Mouse (Mus musculus) heart, postnatal 25 days (tissue): ENCODE data around the gene Pitx3. TPM values are rescaled to one million over a fixed set of nuclear protein-coding genes. Genes with fewer than 3 reads are reported as not detected.
"Not testable (repeated sequence)": the region's sequence is repeated elsewhere in the genome, so short reads cannot be mapped to it uniquely, and the experiment has no call there.

Source experiments
- DNase-seq: peaks from one replicate; pipeline ENCODE4 v3.0.0; 2022; ENCODE audit warnings: low spot score
- intact Hi-C: fragments of 180-260 bp; cut with DNase I; formaldehyde crosslinking; loops from one replicate; pipeline ENCODE4 v1.15.1; 2025
- total RNA-seq, 2 experiments: library from RNA; stranded (reverse); gene quantifications; 2 replicates each; pipeline ENCODE4 v1.2.3; 2021

Gene Pitx3
- total RNA-seq, 2 experiments from 2014 or later = 0.42 to 0.61 TPM

DNA sequence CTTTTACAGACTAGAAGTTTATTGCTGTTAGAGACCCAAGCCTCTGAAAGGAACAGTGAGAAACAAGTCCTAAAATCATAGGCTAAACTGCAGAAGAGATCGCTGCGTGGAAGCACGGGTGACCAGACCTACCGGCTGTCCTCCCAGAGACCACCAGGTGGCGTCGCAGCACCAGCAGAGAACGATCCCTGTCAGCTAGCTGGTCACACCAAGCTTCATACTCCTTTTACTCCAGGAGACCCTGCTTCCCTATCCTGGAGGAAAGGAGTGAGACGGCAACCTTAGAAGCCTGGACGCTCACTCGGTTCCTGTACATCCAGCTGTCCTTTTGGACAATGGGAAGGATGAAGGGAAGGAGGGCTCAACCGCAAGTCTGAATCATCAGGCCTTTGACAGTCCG is 12.8 kb downstream of the Pitx3 start:
- DNase-seq = peak; percentile 56

DNA sequence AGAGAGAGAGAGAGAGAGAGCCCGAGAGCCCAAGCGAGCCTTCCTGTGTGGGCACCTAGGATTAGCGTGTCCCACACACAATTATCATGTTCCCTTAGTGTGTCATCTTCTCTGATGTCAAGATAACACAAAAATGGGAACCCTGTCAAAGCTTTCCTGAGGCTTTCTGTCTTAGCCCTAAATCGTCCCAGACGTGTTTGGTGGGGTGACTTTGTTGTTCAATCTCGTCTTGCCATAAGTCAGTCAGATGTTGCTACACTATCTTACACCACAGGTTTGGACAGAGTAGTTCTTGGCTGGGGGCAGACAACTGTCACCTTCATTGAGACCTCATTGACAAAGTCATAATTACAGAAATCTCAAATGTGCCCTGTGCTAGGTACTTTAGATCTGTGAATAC is 15.5 kb downstream of the Pitx3 start:
- no peak for DNase-seq
- intact Hi-C loops = no loop called here

More for the DNA sequence above, 12.8 kb downstream of the Pitx3 start:
- intact Hi-C loops = no loop called here

DNA sequence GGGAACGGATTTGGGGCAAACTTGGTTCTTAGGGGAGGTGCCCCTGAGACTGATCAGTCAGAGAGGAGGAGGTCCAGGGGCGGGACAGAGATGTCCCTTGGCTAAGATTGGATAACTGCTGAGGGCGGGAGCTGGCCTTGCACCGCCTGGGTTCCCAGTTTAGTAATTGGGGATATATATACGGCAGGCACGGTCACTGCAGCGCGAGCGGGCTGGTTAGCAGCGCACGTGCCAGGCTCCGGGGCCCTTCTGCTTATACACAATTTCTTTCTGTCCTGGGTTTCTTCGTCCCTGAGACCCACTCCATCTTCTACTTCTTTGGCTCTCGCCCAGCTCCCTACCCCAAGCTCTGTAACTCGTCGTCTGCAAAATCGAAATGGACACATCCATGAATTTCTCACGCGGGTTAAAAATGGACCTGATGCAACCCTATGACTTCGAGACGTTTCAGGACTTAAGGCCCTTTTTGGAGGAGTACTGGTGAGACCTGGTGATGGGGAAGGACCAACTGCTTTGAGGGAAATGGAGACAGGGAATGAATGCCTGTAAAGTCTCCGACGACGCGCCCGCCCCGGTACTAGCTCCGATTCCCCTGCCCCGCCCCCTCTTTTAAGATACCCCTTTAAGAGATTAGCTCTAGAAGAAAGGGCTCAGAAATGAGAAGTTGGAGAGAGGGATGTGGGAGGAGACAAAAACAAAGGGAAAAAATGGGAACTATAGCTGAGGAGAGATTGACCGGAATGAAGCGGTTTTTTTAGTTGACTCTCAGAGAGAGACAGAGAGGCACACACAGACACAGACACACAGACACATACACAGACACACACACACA is 16.2 kb downstream of the Pitx3 start, which contains the start of gene Elovl3:
TSS of gene Elovl3 (plus strand) at position 204 of the 832 bp plus-strand sequence.
- intact Hi-C loops = no loop called here
- peak; percentile 12 for DNase-seq

DNA sequence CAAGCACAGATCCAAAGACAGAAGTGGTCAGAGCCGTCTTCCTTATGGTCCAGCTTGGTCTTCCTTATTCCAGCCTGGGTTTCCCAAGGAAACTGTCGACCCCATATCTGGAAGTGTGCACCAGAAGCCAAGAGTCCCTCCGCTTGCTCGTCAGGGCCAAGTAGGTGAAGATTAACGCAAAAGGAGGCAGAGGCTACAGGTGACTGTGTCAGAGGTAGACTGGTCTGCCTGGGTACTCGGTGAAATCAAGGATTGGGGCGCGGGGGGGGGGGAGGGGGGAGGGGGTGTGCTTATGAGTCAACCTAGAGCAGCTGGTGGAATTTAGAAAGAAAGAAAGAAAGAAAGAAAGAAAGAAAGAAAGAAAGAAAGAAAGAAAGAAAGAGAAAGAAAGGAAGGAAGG is 16.8 kb downstream of the Pitx3 start:
- intact Hi-C loops = no loop called here
- no peak for DNase-seq

DNA sequence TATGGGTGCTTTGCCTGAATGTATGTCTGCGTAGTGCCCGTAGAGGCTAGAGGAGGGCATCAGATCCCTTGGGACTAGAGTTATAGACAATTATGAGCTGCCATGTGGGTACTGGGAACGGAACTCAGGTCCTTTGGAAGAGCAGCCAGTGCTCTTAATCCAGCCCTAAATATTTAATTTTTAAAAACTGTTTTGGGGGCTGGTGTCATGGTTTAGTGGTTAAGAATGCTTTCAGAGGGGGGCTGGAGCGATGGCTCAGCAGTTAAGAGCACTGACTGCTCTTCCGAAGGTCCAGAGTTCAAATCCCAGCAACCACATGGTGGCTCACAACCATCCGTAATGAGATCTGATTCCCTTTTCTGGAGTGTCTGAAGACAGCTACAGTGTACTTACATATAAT is 18.4 kb downstream of the Pitx3 start:
- intact Hi-C loops, DNase-seq: not testable (repeated sequence)

DNA sequence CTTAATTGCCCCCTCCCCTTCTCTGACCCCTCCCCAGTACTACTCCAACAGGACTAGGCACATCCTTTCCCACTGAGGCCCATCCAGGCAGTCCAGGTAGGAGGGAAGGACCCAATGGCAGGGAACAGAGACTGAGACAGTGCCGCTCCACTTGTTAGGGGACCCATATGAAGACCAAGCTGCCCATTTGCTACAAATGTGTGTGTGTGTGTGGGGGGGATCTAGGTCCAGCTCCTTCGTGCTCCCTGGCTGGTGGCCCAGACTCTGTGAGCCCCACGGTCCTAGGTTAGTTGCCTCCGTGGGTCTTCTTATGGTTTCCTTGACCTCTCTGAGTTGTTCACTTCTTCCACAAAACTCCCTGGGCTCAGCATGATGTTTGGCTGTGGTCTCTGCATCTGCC is 21.8 kb downstream of the Pitx3 start:
- no peak for DNase-seq
- intact Hi-C loops = no loop called here

DNA sequence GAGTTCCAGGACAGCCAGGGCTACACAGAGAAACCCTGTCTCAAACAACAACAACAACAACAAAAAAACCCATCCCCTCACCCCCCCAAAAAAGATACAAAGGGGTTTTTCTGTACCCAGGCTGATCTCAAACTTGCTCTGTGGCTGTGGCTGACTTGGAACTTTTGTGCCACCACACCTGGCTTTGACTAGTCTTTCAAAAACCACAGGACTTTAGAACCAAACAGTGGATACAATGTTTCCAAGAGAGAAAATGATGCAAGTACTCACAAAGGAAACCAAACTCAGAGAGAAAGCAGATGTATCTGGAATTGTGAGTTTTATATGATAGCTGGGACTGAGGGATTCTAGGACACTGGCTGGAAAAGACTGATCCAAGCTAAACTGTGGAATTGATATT is 23.5 kb downstream of the Pitx3 start:
- intact Hi-C loops = no loop called here
- DNase-seq = no peak

DNA sequence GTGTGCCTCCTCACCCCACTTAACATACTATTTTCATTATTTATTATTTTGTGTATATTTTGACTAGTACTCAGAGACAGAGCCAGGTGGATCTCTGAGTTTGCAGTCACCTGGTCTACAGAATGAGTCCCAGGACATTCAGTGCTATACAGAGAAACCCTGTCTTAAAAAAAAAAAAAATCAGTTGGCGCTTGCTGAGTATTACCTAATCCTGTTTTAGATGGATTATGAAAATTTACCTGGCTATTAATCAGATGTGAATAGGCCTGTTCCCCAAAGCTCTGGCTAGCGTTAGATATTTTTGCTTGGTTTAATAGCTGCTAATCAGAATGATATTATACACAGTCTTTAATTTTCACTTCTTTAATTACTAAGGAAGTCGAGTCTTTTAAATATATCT is 24.2 kb downstream of the Pitx3 start:
- intact Hi-C loops = no loop called here
- DNase-seq = no peak

DNA sequence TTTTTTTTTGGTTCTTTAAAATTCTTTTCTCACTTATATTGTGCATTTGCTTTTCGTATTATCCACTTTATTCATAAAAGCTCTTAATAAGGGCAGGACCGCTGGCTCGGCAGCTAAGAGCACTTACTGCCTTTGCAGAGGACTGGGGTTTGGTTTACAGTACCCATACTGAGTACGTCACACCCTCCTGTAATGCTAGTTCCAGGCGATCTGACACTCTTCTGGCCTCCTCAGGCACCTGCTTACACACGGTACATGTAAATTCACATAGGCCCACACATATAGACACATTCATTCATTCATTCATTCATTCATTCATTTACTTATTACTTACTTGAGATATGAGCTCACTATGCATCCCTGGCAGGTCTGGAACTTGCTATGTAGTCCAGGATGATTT is 27.3 kb downstream of the Pitx3 start:
- DNase-seq = no peak
- intact Hi-C loops = no loop called here

DNA sequence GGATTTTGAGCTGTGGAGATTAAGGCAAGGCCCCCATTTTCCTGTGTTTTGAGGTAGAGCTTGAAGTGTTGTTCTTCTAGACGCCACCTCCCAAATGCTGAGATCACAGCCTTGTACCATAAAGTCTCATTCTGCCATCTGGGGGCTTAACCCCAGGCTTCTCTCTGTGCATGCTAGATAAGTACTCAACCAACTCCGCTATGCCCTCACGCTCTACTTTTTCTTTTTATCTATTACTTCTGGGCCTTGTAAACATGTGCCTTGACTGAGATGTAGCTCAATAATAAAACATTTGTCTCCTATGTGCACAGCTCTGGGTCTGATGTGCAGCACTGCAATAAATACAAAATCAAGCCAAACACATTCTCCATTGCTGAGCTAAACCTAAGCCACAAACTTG is 28.7 kb downstream of the Pitx3 start:
- no peak for DNase-seq
- intact Hi-C loops = no loop called here

DNA sequence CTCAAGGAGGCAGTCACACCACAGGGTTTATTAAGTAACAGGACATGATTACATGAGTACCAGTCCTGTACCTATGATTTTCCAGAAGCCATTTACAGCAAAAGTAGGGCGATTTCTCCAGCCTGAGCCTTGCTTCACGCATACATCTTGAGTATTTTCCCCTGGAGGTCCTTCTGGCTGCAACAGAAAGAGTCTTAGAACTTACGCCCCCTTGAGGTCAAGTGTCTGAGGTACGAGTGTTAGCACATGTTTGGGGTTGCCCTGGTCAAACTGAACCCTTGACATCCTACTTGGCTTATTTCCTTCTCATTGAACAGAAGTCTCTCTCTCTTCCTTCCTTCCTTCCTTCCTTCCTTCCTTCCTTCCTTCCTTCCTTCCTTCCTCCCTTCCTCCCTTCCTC is 33.5 kb downstream of the Pitx3 start:
- DNase-seq = no peak
- intact Hi-C loops = no loop called here

DNA sequence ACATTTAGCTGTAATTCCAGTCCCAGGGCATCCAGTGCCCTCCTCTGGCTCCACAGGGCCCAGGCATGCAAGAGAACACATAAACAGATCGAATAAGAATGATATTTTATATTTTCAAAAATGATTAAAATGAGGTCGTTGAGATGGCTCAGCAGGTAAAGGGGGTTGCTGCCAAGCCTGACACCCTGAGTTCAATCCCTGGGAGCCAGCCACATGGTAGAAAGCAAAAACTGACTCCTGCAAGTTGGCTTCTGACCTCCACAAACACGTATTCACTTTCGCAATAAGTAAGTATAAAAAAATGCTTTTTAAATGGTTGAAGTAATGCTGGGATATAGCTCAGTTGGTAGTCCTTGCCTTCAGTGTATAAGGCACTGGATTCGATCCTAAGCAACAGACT is 37.3 kb downstream of the Pitx3 start:
- DNase-seq = no peak
- intact Hi-C loops = no loop called here

DNA sequence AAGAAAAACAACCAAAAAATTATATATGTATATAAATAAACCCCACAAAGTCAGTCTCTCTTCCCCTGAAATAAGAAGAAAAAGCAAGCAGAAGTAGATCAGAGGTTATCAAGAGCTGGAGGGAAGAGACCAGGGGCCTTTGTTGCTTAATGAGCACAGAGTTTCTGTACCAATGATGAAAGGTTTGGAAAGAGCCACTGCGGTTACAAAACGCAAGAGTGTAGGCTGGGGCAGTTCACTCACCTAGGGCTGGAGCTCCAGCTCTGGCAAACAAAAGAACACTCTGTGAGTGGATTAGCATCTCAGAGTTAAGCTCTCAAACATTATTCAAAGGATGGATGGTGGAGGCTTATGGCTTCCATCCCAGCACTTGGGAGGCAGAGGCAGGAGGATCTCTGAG is 37.9 kb downstream of the Pitx3 start:
- DNase-seq = no peak
- intact Hi-C loops = no loop called here

DNA sequence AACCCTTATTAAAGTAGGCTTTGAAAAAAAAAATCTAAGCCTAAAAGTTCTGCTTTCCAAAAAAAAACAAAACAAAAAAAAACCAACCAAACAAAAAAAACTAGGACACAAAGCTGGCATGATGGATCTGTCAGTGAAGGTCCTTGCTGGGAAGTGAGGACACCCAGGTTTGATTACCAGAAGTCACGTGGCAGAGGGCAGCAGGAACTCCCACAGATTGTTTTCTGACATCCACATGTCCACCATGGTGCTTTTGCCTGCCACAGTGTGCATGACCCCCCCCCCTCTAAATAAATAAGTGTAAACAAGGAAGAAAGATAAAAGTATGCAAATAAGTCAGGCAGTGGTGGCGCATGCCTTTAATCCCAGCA is 44.0 kb downstream of the Pitx3 start:
- intact Hi-C loops = no loop called here
- DNase-seq = no peak

DNA sequence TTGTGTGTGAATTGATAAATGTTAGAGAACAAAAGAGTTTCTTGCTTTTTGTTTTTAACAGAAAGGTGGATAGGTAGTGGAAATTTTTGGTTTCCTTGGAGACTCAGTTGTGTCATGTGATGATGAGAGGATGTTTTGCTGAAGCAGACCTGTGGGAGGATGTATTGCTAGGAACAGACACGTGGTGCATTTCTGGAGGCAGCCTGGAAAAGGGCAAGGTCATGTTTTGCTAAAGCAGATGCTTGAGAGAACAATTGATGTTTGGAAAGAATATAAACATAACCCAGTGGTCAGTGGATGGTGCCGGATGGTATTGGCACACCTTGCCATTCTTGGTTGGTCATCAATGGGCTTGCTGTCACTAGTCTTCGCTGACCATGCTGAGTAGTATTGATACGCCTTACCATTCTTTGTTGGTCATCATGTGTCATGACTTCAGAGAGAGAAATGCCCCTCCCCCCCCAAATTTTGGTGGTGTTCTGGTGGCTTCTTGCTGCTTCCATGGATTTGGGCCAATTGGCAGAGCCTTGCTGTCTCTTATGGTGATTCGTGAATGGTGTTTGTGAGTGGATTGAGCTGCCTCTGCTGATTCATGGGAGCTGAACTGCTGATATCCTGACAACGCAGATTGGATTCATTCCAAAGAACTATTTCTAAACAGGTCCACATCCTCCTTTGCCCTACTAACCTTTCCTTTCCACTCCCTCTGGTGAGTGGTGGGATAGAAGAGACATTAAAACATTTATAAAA is 44.5 kb downstream of the Pitx3 start:
- intact Hi-C loops = no loop called here
- no peak for DNase-seq

DNA sequence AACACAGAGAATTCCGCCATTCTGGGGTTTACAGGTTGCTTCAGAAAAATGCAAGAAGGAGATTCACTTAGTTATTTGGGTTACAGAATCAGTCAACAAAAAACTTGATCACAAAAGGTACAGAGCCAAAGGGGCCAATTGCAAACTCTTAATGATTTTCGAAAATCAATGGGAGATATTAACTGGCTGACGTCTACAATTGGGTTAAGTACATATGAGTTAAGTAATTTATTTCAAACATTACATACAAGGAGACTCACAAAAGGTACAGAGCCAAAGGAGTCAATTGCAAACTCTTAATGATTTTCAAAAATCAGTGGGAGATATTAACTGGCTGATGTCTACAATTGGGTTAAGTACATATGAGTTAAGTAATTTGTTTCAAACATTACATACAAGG is 48.6 kb downstream of the Pitx3 start:
- no peak for DNase-seq
- intact Hi-C loops = no loop called here

DNA sequence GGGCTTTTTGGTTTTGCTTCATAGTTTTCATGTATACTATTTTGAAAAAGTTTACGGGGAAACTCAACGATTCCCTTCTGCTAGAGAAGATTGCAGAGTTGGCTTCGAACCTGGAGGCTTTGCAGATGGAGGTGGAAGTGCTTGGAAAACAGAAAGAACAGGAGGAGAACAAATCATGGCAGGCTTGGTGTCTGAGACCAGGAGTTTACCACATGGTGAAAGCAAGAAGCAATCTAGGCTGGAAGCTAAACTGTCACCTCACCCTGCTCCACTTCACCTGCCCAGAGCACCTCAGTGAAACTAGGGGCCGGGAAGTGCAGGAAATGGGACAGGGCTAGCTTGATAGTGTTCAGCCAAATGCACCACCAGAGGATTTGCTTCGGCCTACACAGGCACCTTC is 51.7 kb downstream of the Pitx3 start:
- no peak for DNase-seq
- intact Hi-C loops = no loop called here

DNA sequence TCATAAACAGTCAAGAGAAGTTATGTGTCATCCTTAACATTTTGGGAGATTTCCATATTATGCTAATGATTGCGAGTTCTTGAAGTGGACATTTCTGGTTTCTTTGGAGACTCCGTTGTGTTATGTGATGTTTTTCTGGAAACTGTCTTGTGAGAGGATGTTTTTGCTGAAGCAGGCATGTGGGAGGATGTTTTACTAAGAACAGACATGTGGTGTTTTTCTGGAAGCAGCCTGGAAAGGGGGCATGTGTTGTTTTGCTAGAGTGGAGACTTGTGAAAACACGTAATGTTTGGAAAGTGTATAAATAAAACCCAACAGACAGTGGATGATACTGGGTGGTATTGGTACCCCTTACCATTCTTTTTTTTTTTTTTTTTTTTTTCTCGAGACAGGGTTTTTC is 52.8 kb downstream of the Pitx3 start:
- intact Hi-C loops = no loop called here
- DNase-seq = no peak

DNA sequence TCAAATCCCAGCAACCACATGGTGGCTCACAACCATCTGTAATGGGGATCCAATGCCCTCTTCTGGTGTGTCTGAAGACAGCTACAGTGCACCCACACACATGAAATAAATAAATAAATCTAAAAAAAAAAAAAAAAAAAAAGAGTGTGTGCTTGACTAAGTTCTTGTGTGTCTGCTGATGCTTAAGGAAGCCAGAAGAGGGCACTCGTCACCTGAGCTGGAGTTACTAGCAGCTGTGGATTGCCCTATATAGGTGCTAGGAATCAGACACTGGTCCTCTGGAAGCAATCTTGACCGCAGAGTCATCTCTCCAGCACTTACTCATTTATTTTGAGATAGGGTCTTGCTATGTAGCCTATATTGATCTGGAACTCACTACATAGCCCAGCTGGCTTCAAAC is 54.0 kb downstream of the Pitx3 start:
- intact Hi-C loops = no loop called here
- DNase-seq = no peak

DNA sequence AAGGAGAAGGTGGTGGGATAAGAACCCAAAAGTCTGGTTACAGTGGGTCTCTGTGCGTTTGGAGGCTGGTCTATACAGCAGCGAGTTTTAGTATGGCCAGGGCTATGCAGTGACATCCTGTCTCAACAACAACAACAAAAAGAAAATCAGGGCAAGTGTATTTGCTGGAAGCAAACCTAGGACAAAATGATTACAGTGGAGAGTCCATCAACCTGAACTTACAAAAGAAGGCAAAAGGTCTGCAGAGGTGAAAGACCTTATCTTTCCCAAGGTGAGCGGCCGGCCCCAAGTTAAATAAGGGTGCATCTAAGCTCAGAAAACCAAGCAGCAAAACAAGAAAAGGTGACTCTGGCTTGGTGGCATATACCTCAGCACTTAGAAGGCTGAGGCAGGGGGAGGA is 56.5 kb downstream of the Pitx3 start:
- DNase-seq = no peak
- intact Hi-C loops = no loop called here

DNA sequence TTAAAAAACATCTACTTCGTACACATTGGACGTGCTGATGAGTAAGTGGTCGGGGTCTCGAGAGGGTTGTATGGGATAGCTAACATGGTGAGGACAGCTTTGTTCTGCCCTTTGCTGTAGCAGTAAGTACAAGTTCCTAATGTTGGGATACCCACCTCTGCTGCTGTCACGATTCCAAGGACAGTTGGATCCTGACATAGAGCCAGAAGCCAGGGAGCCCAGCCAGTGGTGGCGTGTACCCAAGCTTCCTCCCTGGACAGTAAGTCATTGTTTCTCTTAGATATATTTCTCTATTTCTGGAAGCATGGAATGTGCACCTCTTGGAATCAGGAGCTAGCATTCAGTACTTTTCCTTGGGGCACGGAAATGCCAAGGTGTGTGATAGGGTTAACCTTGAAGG is 60.3 kb downstream of the Pitx3 start:
- intact Hi-C loops = loop anchor here (5.0 kb wide), 1 partner anchor 164 kb away; no protein-coding TSS in a partner anchor
- DNase-seq = peak; percentile 32
